Mouse (Mus musculus) embryonic facial prominence, embryonic 12.5 days (tissue): ENCODE results near the gene Prps2. TPM values are rescaled to one million over a fixed set of nuclear protein-coding genes. Genes with fewer than 3 reads are reported as not detected.
"Not testable (repeated sequence)": the region's sequence is repeated elsewhere in the genome, so short reads cannot be mapped to it uniquely, and the experiment has no call there.

Experiments used
- ATAC-seq: fragments of 200-750 bp; cut with Nextera tagmentation; 2 replicates; pipeline ENCODE4 v1.8.0; 2017; ENCODE audit not compliant: insufficient number of reproducible peaks, insufficient read depth, low FRiP score, low TSS enrichment
- H3K27ac ChIP-seq: fragments of 300-500 bp; sonication (generic); 2 replicates; pipeline ENCODE4 v1.5.1; 2016; ENCODE audit warnings: mild to moderate bottlenecking
- H3K27me3 ChIP-seq: fragments of 300-500 bp; sonication (generic); 2 replicates; pipeline ENCODE4 v1.6.1; 2016; ENCODE audit warnings: mild to moderate bottlenecking, moderate library complexity
- H3K36me3 ChIP-seq: fragments of 300-500 bp; sonication (generic); 2 replicates; pipeline ENCODE4 v1.6.1; 2016; ENCODE audit warnings: mild to moderate bottlenecking
- H3K4me1 ChIP-seq: fragments of 300-500 bp; sonication (generic); 2 replicates; pipeline ENCODE4 v1.6.1; 2016
- H3K4me2 ChIP-seq: fragments of 300-500 bp; sonication (generic); replicated peaks from 2 replicates; pipeline ENCODE4 v1.6.1; 2016; ENCODE audit warnings: mild to moderate bottlenecking, moderate library complexity
- H3K4me3 ChIP-seq: fragments of 300-500 bp; sonication (generic); 2 replicates; pipeline ENCODE4 v1.5.1; 2016; ENCODE audit warnings: mild to moderate bottlenecking
- H3K9ac ChIP-seq: fragments of 300-500 bp; sonication (generic); 2 replicates; pipeline ENCODE4 v1.6.1; 2016; ENCODE audit warnings: mild to moderate bottlenecking, moderate library complexity
- H3K9me3 ChIP-seq: fragments of 300-500 bp; sonication (generic); 2 replicates; pipeline ENCODE4 v1.6.1; 2016; ENCODE audit warnings: mild to moderate bottlenecking, moderate library complexity
- WGBS: fragments of 180-500 bp; shearing (Covaris S2); methylation state at CpG from one replicate; pipeline ENCODE4 v1.1.7; 2016; 5-methylcytosine and 5-hydroxymethylcytosine counted together
- polyA plus RNA-seq: library from polyadenylated mRNA; unstranded; fragments of >200 nt; fragmentation: Nextera tagmentation; extraction: Ambion mirVana; gene quantifications from 2 replicates; pipeline ENCODE4 v1.2.1, GENCODE M21; 2016

The Prps2 gene
- polyA plus RNA-seq, 1 experiment from 2014 or later: 16.4 TPM

GRCm38 (mm10) chrX:167321233-167321806, 61.2 kb downstream of the Prps2 start:
- H3K27ac ChIP-seq: no peak overlapping the region
- no peaks in the 10 kb centered on the region for H3K4me1 ChIP-seq
- H3K27me3 ChIP-seq: peaks cover 4% of the 10 kb centered on the region; the same call in 1 of the 2 replicates
- H3K9ac ChIP-seq: no peak overlapping the region
- H3K9me3 ChIP-seq: no peaks in the 10 kb centered on the region
- H3K36me3 ChIP-seq: no peaks in the 10 kb centered on the region
- no peak for ATAC-seq
- no peak overlapping the region for H3K4me3 ChIP-seq
- 58% methylated on average over 4 of the region's 4 CpGs for WGBS
- no peak overlapping the region for H3K4me2 ChIP-seq

DNA sequence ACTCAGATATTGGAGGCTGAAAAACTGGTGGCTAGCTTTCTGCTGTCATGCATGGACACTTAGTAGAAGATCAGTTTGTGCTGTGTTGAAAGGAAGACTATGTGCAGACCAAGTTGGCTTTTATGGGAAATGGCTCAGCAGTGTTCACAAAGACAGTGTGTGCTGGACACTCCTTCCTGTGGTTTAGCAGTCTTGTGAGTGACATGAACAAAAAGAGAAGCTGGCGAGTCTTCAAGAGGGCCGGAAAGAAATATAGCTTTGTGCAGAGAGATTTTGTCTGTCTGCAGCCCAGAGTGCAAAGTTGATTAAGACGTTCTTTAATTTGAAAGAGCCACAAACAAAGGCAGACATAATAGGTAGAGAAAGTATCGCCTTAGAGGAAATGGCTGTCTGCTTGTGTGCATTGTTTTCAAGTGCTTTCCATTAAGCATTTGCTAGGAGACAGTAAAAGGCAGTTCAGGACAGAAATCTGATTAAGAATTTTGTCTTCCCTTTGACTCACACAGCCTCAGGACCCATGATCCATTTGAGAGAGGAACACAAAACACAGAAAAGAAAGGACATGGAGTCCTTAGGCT, 63.6 kb downstream of the Prps2 start:
- H3K36me3 ChIP-seq: no peaks in the 10 kb centered on the region
- no peak overlapping the region for H3K4me2 ChIP-seq
- no peak overlapping the region for H3K27ac ChIP-seq
- no peaks in the 10 kb centered on the region for H3K9me3 ChIP-seq
- H3K9ac ChIP-seq: no peak overlapping the region
- 69% methylated on average over 4 of the region's 4 CpGs for WGBS
- H3K4me3 ChIP-seq: no peak overlapping the region
- no peaks in the 10 kb centered on the region for H3K4me1 ChIP-seq
- H3K27me3 ChIP-seq: peaks cover 4% of the 10 kb centered on the region; the same call in 1 of the 2 replicates
- ATAC-seq: no peak

- H3K36me3 ChIP-seq: no peaks in the 10 kb centered on the region
- no peak overlapping the region for H3K9ac ChIP-seq
- H3K4me3 ChIP-seq: no peak overlapping the region
- H3K4me2 ChIP-seq: no peak overlapping the region
- H3K27me3 ChIP-seq: peaks cover 4% of the 10 kb centered on the region; the same call in 1 of the 2 replicates
- 68% methylated on average over 5 of the region's 5 CpGs for whole genome bisulfite sequencing
- H3K4me1 ChIP-seq: no peaks in the 10 kb centered on the region
- ATAC-seq: no peak
- no peaks in the 10 kb centered on the region for H3K9me3 ChIP-seq
- no peak overlapping the region for H3K27ac ChIP-seq
Measured at GRCm38 (mm10) chrX:167315766-167316165, 66.8 kb downstream of the Prps2 start.

DNA sequence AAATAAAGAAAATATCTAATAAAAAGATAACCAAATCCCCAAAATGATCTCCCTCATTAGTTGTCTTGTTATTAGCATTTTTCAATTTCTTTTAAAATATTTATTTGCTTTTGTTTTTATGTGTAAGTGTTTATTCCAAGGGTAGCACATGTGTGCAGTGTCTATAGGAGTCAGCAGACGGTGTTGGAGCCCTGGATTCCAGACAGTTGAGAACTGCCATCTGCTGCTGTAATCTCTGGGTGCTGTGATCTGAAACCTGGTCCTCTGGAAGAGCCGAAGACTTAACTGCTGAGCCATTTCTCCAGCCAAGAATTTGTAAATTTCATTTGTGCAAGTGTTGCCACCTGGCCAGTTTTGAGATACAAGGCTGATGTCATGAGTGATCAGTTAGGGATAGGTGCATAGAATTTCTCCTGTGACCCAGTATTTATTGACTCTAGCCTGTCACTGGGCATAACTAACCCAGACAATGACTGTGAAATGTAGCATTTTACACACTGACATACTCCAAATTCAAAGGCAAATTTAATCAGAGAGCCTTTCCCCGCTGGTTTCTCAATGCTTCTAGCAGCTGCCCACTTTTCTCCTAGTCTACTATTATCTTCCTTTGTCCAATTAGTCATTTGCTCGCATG, 67.3 kb downstream of the Prps2 start:
- Histone ChIP-seq H3K4me2 (no peak overlapping the region), H3K4me1 (no peaks in the 10 kb centered on the region), H3K36me3 (no peaks in the 10 kb centered on the region), H3K27ac (no peak overlapping the region), H3K27me3 (0 out of 2 replicates have a peak, but pooled peaks cover 4% of the 10 kb centered on the region), H3K4me3 (no peak overlapping the region), H3K9ac (no peak overlapping the region), H3K9me3 (no peaks in the 10 kb centered on the region)
- WGBS: 76% methylated on average over 4 of the region's 4 CpGs
- ATAC-seq: no peak

DNA sequence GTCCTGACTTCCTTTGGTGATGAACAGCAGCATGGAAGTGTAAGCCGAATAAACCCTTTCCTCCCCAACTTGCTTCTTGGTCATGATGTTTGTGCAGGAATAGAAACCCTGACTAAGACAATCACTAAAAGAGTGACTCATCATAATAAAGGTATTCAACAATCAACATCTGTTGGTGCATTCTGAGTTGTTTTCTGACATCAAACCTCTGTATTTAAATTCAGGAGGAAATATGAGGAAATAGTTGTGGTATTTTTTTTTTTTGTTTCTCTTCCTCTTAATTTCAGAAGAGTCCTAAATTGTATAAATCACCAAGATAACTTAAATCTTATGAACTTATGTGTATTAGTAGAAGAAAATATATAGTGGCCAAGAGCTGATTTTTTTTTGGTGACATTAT, 80.5 kb downstream of the Prps2 start:
- H3K27me3 ChIP-seq, H3K36me3 ChIP-seq, H3K27ac ChIP-seq, ATAC-seq, H3K4me2 ChIP-seq, H3K9ac ChIP-seq, H3K9me3 ChIP-seq, H3K4me3 ChIP-seq, H3K4me1 ChIP-seq: not testable (repeated sequence)
- 89% methylated on average over 1 of the region's 1 CpGs for WGBS

Other genes with a start within 250 kb of the Prps2 start
- gene Tmsb4x, start 173.4 kb downstream of the Prps2 start, polyA plus RNA-seq: 3,040 and 3,195 TPM in 2 replicates
- 0.08 and 0.29 TPM in 2 replicates for gene Tlr8, start 118.4 kb downstream of the Prps2 start, polyA plus RNA-seq
- gene Tlr7, start 52.2 kb downstream of the Prps2 start, polyA plus RNA-seq: 0.47 and 0.73 TPM in 2 replicates